Mouse (Mus musculus) kidney, adult 2 months (tissue): ENCODE data around the gene Duxbl1. TPM values are rescaled to one million over a fixed set of nuclear protein-coding genes. Genes with fewer than 3 reads are reported as not detected.
A peak's percentile ranks its signal among the peaks of the same experiment; 100 is the strongest.
"Not testable (repeated sequence)": the region's sequence is repeated elsewhere in the genome, so short reads cannot be mapped to it uniquely, and the experiment has no call there.

ENCODE experiments used
- DNase-seq: peaks from one replicate; pipeline ENCODE4 v3.0.0; 2021
- H3K27ac ChIP-seq: fragments of 200-500 bp; 2 replicates; pipeline ENCODE4 v1.5.1; 2012; ENCODE audit warnings: low read depth, low read length, control low read depth, inconsistent platforms; ENCODE audit not compliant: insufficient read depth
- H3K27me3 ChIP-seq: fragments of 200-500 bp; replicated peaks from 2 replicates; pipeline ENCODE4 v1.6.1; 2012; ENCODE audit warnings: mild to moderate bottlenecking, moderate library complexity, low read length, inconsistent platforms; ENCODE audit not compliant: control insufficient read depth, insufficient read depth
- H3K36me3 ChIP-seq: fragments of 200-500 bp; 2 replicates; pipeline ENCODE4 v1.6.1; 2012; ENCODE audit warnings: mild to moderate bottlenecking, moderate library complexity, low read length, inconsistent platforms; ENCODE audit not compliant: control insufficient read depth, insufficient read depth
- H3K4me1 ChIP-seq: fragments of 200-500 bp; 2 replicates; pipeline ENCODE4 v1.6.1; 2011; ENCODE audit warnings: low read length; ENCODE audit not compliant: control insufficient read depth, insufficient read depth
- H3K4me3 ChIP-seq: fragments of 200-500 bp; 2 replicates; pipeline ENCODE4 v1.5.1; 2011; ENCODE audit warnings: mild to moderate bottlenecking, low read depth, low read length, control low read depth; ENCODE audit not compliant: insufficient read depth
- WGBS: fragments of 180-500 bp; shearing (Covaris S2); methylation state at CpG from one replicate; pipeline ENCODE4 v1.1.7; 2018; 5-methylcytosine and 5-hydroxymethylcytosine counted together
- polyA plus RNA-seq: library from polyadenylated mRNA; depleted of rRNA; stranded (reverse); fragments of >200 nt; gene quantifications from 2 replicates; pipeline ENCODE4 v1.2.3, GENCODE M21; 2012; rRNA removed

Duxbl1 gene
- polyA plus RNA-seq: not detected in 2 replicates

DNA sequence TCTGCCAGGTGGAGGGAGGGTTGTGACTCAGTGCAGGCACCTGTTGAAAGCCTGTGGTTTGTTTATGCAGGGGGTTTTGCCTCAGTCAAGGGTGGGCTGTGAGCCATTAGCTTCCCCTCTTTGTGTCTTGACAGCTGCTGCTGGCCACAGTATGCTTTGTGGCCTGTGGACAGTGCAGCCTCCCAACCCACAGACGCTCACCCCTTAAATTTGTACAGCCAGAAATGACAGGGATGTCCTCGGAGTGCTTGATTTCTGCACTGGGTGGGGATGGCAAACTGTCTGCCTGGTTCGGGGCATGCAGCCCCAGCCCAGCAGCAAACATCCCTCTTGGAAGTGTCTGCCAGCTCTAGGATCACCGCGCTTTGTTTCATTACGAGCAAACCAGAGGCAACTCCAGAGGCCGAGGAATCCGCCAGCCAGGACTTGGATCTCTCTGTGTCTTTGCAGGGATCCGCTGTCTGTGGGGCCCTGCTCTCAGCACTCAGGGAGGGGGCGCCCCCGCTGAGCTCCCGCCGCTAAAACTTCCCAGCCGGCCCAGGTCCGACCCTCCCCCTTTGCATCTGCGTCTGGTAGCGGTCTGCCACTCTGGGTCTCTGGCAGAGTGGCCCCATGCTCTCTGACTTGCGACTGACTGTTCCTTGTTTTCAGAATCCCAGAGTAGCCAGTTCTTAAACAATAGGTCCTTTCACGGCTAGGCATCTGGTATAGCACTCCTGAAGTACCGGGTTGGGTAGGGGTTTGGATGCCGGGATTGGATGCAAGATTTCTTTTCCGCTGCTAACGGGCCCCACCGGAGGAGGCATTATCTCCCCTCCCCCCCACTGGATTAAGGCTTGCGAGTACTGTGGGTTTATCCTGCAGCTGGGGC is at the start of gene Duxbl1:
Gene Duxbl1 (plus strand): TSS at position 207 of the 871 bp plus-strand sequence.
- DNase-seq, H3K27me3 ChIP-seq, H3K36me3 ChIP-seq, H3K4me3 ChIP-seq, H3K27ac ChIP-seq, H3K4me1 ChIP-seq: not testable (repeated sequence)
- no CpG with 5 or more reads among the region's 25 CpGs for WGBS

GRCm38 (mm10) chr14:25936867-25937630 is 41.3 kb upstream of the Duxbl1 start:
- H3K27me3 ChIP-seq, H3K4me1 ChIP-seq, DNase-seq, H3K36me3 ChIP-seq, H3K4me3 ChIP-seq, H3K27ac ChIP-seq: not testable (repeated sequence)
- no CpG with 5 or more reads among the region's 5 CpGs for WGBS

DNA sequence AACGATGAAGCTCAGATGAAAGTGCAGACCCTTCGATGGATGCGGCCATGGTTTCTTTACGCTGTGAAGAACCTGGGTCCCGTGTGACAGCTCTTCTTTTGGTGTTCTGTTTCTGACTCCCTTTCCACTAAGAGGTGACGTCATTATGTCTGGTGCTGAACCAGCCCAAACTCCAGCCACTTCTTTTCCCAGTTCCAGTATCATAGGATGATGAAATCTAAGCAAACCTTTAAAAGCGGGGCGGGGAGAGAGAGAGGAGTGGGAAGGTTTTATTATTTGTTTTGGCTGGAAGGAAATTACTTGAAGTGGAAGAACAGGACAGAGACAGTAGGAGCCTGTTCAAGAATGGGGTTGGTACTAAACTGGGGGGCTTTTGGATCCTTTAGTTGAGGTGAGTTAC is 40.4 kb upstream of the Duxbl1 start, which contains the start of gene Cphx1:
Gene Cphx1 (plus strand): TSS at position 301 of the 400 bp plus-strand sequence.
- H3K27ac ChIP-seq, H3K4me1 ChIP-seq, H3K27me3 ChIP-seq, H3K36me3 ChIP-seq, DNase-seq, H3K4me3 ChIP-seq: not testable (repeated sequence)
- WGBS: no CpG with 5 or more reads among the region's 8 CpGs

DNA sequence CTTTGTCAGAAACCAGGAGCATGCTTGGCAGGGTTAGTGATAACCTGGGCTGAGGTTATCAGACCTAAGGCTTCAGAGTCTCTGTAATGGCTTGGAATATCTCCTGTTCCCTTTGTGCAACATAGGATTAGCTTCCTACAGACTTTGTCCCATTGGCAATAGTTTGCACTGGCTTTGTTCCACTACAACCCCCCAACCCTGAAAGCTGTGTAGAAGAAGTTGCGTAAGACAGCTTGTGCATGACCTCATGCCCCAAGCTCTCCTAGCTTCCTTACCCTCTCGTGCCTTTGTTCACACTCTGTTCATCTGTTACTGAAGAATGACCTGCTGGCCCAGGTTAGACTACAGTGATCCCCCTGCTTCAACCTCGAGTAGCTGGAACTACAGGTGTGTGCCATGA is 20.5 kb upstream of the Duxbl1 start:
- not testable (repeated sequence) for H3K27ac ChIP-seq, H3K4me3 ChIP-seq, H3K36me3 ChIP-seq, H3K27me3 ChIP-seq, DNase-seq, H3K4me1 ChIP-seq
- WGBS: no CpG with 5 or more reads among the region's 3 CpGs

GRCm38 (mm10) chr14:25979242-25979941 is 1.0 kb downstream of the Duxbl1 start:
- H3K36me3 ChIP-seq, H3K4me1 ChIP-seq, DNase-seq, H3K27ac ChIP-seq, H3K27me3 ChIP-seq, H3K4me3 ChIP-seq: not testable (repeated sequence)
- 24% methylated on average over 7 of the region's 13 CpGs for WGBS

DNA sequence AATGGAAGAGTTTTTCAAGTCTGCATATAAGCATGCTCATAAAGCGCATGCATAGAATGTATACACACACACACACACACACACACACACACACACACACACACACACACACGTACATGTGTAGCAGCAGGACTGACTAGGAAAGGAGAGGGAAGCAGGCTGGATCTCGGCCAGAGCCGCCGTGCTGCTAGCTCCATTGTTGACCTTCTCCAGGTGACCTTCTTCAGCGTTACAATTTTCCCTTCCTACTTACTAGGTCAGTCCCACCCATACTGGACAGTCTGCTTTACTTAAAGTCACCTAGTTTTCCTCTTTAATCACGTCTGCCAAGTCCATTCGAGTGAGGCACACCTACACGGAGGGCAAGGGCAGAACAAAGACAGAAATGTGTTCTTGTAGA is 3.5 kb downstream of the Duxbl1 start:
- not testable (repeated sequence) for H3K27ac ChIP-seq, H3K36me3 ChIP-seq, H3K4me1 ChIP-seq, H3K27me3 ChIP-seq, H3K4me3 ChIP-seq
- peak; percentile 28 for DNase-seq
- WGBS: 38% methylated on average over 8 of the region's 9 CpGs

GRCm38 (mm10) chr14:26007462-26007861 is 29.1 kb downstream of the Duxbl1 start:
- not testable (repeated sequence) for H3K27me3 ChIP-seq, H3K27ac ChIP-seq, H3K36me3 ChIP-seq, H3K4me3 ChIP-seq, DNase-seq, H3K4me1 ChIP-seq
- no CpG with 5 or more reads among the region's 2 CpGs for WGBS

- H3K27me3 ChIP-seq, H3K4me3 ChIP-seq, H3K27ac ChIP-seq, H3K4me1 ChIP-seq, DNase-seq, H3K36me3 ChIP-seq: not testable (repeated sequence)
- WGBS: no CpG with 5 or more reads among the region's 7 CpGs
Observed at GRCm38 (mm10) chr14:26016414-26016813, 38.0 kb downstream of the Duxbl1 start.

DNA sequence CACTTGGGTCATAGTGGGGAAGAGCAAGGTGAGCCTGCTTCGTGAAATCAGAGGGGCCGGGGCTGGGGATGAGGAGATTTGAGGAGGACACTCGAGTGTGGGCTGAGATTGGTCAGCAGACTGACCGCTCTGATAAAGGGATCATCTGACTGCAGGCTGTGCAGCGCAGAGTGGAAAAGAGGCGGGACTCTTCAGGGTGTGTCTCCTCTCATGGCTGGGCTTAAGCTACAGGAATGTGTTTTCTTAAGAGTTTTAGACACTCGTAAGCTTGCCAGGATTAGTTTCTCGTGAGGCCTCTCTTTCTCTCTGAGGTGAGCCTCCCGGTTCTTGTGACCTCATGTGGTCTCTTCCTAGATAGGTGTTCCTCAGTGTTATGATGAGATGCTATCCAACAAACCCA is 43.2 kb downstream of the Duxbl1 start:
- not testable (repeated sequence) for H3K27me3 ChIP-seq, H3K4me3 ChIP-seq, H3K27ac ChIP-seq, DNase-seq, H3K4me1 ChIP-seq, H3K36me3 ChIP-seq
- no CpG with 5 or more reads among the region's 9 CpGs for WGBS

DNA sequence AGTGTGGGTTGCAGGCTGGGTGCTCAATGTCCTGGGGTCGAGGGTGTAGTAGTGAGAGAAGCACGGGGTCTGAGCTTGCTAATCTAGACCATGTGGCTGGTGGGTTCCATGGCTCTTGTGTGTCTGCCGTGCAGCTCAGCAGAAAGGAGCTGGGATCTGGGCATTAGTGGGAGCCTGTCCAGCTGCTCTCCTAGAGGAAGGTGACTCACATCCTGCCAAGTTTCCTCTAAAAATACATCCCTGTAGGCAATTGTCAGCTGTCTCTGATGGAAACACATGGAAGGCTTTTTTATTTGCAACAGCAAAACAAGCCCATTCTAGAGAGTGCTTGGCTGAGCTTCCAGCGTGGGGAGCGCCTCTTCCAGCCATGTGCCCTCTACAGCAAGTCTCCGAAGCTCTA is 44.5 kb downstream of the Duxbl1 start:
- DNase-seq, H3K27ac ChIP-seq, H3K4me3 ChIP-seq, H3K27me3 ChIP-seq, H3K4me1 ChIP-seq, H3K36me3 ChIP-seq: not testable (repeated sequence)
- no CpG with 5 or more reads among the region's 6 CpGs for WGBS

- not testable (repeated sequence) for H3K27ac ChIP-seq, H3K4me1 ChIP-seq, H3K36me3 ChIP-seq, H3K27me3 ChIP-seq, H3K4me3 ChIP-seq, DNase-seq
- no CpG with 5 or more reads among the region's 12 CpGs for WGBS
Observed at GRCm38 (mm10) chr14:26025653-26026052, 47.3 kb downstream of the Duxbl1 start.
